Mouse (Mus musculus) mouse embryonic stem cell (cell line): ENCODE results near the gene Dhrs7b.
"Not testable (repeated sequence)": the region's sequence is repeated elsewhere in the genome, so short reads cannot be mapped to it uniquely, and the experiment has no call there.

Experiments
- in situ Hi-C, 2 experiments: fragments of 300-500 bp; cut with MboI; formaldehyde crosslinking; loops; 1 replicate in 1 of 2; 3 replicates in 1 of 2; pipeline ENCODE4 v1.14.3; 2019 to 2020; ENCODE audit warnings: low sequenced_read_pairs in 2 of 2, low pct_unique_long_range_greater_than_20kb in 1 of 2, mixed read lengths in 1 of 2; ENCODE audit not compliant: unreplicated experiment in 1 of 2

Gene Dhrs7b

GRCm38 (mm10) chr11:60880559-60880958, 50.1 kb downstream of the Dhrs7b start:
- in situ Hi-C loops = no loop called here

- in situ Hi-C loops = no loop called here
Observed at GRCm38 (mm10) chr11:60882386-60882785, 52.0 kb downstream of the Dhrs7b start.

GRCm38 (mm10) chr11:60886986-60887385, 56.6 kb downstream of the Dhrs7b start:
- in situ Hi-C loops = not testable (repeated sequence)

- in situ Hi-C loops = no loop called here
Observed at GRCm38 (mm10) chr11:60889861-60890260, 59.4 kb downstream of the Dhrs7b start.

GRCm38 (mm10) chr11:60890286-60890685, 59.9 kb downstream of the Dhrs7b start:
- in situ Hi-C loops = no loop called here

GRCm38 (mm10) chr11:60890744-60891143, 60.3 kb downstream of the Dhrs7b start:
- in situ Hi-C loops = no loop called here

GRCm38 (mm10) chr11:60895915-60896314, 65.5 kb downstream of the Dhrs7b start:
- in situ Hi-C loops = no loop called here

GRCm38 (mm10) chr11:60902001-60902400, 71.6 kb downstream of the Dhrs7b start:
- in situ Hi-C loops = no loop called here

- in situ Hi-C loops = no loop called here
Observed at GRCm38 (mm10) chr11:60902486-60902885, 72.1 kb downstream of the Dhrs7b start.

- in situ Hi-C loops = no loop called here
Observed at GRCm38 (mm10) chr11:60903661-60904061, 73.2 kb downstream of the Dhrs7b start.

GRCm38 (mm10) chr11:60905407-60906120, 75.1 kb downstream of the Dhrs7b start:
- in situ Hi-C loops = no loop called here

GRCm38 (mm10) chr11:60906449-60906848, 76.0 kb downstream of the Dhrs7b start:
- in situ Hi-C loops = no loop called here

GRCm38 (mm10) chr11:60908073-60908472, 77.6 kb downstream of the Dhrs7b start:
- in situ Hi-C loops = no loop called here

- in situ Hi-C loops = no loop called here
Observed at GRCm38 (mm10) chr11:60909626-60910025, 79.2 kb downstream of the Dhrs7b start.
